8 mouse cellular contexts compared by ENCODE assay signal in genomic region chrX:134541145-134541954, GRCm38 (mm10). TPM values are rescaled to one million over a fixed set of nuclear protein-coding genes. Genes with fewer than 3 reads are reported as not detected.
DNase-seq lines count a peak whose midpoint lies in the region; ATAC-seq and TF ChIP-seq lines count a peak whose summit lies in the region.

Gene Timm8a1, minus strand, starts transcription at chrX:134541865.

- peak; percentile 61 for DNase-seq in ES-CJ7 (ENCODE audit: low read depth, low spot score)
- peak; percentile 26 for DNase-seq in cerebellum, adult 11 months
- peak; percentile 54 for DNase-seq in forebrain, embryonic 14.5 days (ENCODE audit: low spot score)
- peak; percentile 52 to 59 for DNase-seq in heart, postnatal 14 days
- peak; percentile 16 to 33 for DNase-seq in layer of hippocampus, adult 18-20 months (ENCODE audit: low spot score in 2 of 2)
- peak; percentile 42 for DNase-seq in thymus, adult 2 months

- TF ChIP-seq CTCF in thymus, adult 2 months (IDR thresholded peaks at IDR 0.05; ENCODE audit: borderline replicate concordance, control insufficient read depth, extremely low read depth, insufficient read depth, low read length, poor library complexity), result no peak

- peak within 1 kb of the TSS; percentile 43 for H3K4me3 ChIP-seq in forebrain, embryonic 14.5 days (ENCODE audit: low read depth, low read length)
- peak within 1 kb of the TSS; percentile 59 for H3K4me3 ChIP-seq in lung, embryonic 15.5 days
- H3K4me3 ChIP-seq in thymus, adult 2 months (ENCODE audit: control insufficient read depth, insufficient read depth, low read length), result peak within 1 kb of the TSS; percentile 98

- intact Hi-C loops in heart, postnatal 14 days (cut with DNase I), result no loop called here

- 0 out of 2 replicates have a peak, but pooled peaks cover 3% of the 10 kb centered on the region for H3K36me3 ChIP-seq in forebrain, embryonic 14.5 days (ENCODE audit: control insufficient read depth, insufficient read depth, low read length)
- no peaks in the 10 kb centered on the region; the same call in 1 of the 2 replicates for H3K36me3 ChIP-seq in lung, embryonic 15.5 days
- H3K36me3 ChIP-seq in thymus, adult 2 months (ENCODE audit: control insufficient read depth, insufficient read depth, low read length), result no peaks in the 10 kb centered on the region

- H3K27me3 ChIP-seq in forebrain, embryonic 14.5 days (replicated peaks; ENCODE audit: control insufficient read depth, insufficient read depth, low read length), result no peaks in the 10 kb centered on the region
- H3K27me3 ChIP-seq in lung, embryonic 15.5 days, result no peaks in the 10 kb centered on the region
- H3K27me3 ChIP-seq in thymus, adult 2 months (ENCODE audit: control insufficient read depth, insufficient read depth, low read length), result no peaks in the 10 kb centered on the region

- peak within 1 kb of the TSS; percentile 56 for H3K9ac ChIP-seq in forebrain, embryonic 14.5 days (ENCODE audit: low read length)
- peak within 1 kb of the TSS; percentile 56 for H3K9ac ChIP-seq in lung, embryonic 15.5 days

- no peak within 1 kb of the TSS; the same call in 1 of the 2 replicates for H3K27ac ChIP-seq in forebrain, embryonic 14.5 days (ENCODE audit: low read depth, low read length)
- peak within 1 kb of the TSS; percentile 90 for H3K27ac ChIP-seq in lung, embryonic 15.5 days
- peak within 1 kb of the TSS; percentile 77; the same call in 1 of the 2 replicates for H3K27ac ChIP-seq in thymus, adult 2 months (ENCODE audit: control insufficient read depth, insufficient read depth, low read length)

- no peaks in the 10 kb centered on the region for H3K4me1 ChIP-seq in forebrain, embryonic 14.5 days (ENCODE audit: control insufficient read depth, insufficient read depth, low read length)
- H3K4me1 ChIP-seq in lung, embryonic 15.5 days, result no peaks in the 10 kb centered on the region
- peaks cover 2% of the 10 kb centered on the region for H3K4me1 ChIP-seq in thymus, adult 2 months (replicated peaks; ENCODE audit: control insufficient read depth, insufficient read depth, low read length)

- WGBS in forebrain, embryonic 14.5 days, result 34% methylated on average over 44 of the region's 61 CpGs
- WGBS in lung, embryonic 15.5 days, result 13% methylated on average over 58 of the region's 61 CpGs
- WGBS in thymus, adult 2 months, result under 1% methylated on average over 42 of the region's 61 CpGs

- peak within 1 kb of the TSS; percentile 57 for H3K4me2 ChIP-seq in forebrain, embryonic 14.5 days (ENCODE audit: low read length)
- H3K4me2 ChIP-seq in lung, embryonic 15.5 days, result peak within 1 kb of the TSS; percentile 55

- no peaks in the 10 kb centered on the region for H3K9me3 ChIP-seq in forebrain, embryonic 14.5 days (replicated peaks; ENCODE audit: control insufficient read depth, low read length)
- H3K9me3 ChIP-seq in lung, embryonic 15.5 days, result no peaks in the 10 kb centered on the region

- peak; percentile 96 for ATAC-seq in forebrain, embryonic 14.5 days
- peak; percentile 94; the same call in 1 of the 2 replicates for ATAC-seq in lung, embryonic 15.5 days (ENCODE audit: borderline replicate concordance, extremely low read depth, low FRiP score, low TSS enrichment)
- ATAC-seq in neutrophil, adult 5-6 weeks (ENCODE audit: extremely low read depth, insufficient number of reproducible peaks, low FRiP score, poor library complexity, severe bottlenecking), result peak; percentile 71

- no peak for TF ChIP-seq POLR2A in thymus, adult 2 months (IDR thresholded peaks at IDR 0.05; ENCODE audit: control insufficient read depth, extremely low read depth, insufficient read depth, low read length, poor library complexity)

RNA-seq across cellular contexts. Expression of gene Timm8a1, which starts in this region (rescaled TPM):
- 53.8 and 55.2 TPM in 2 replicates for polyA plus RNA-seq in forebrain, embryonic 14.5 days (2014; fragmentation: Nextera tagmentation; extraction: Ambion mirVana)
- 10 to 100 TPM; 22.3 to 26.6 TPM for total RNA-seq in heart, postnatal 14 days (2021)
- 10 to 100 TPM; 17.4 to 18.0 TPM for total RNA-seq in layer of hippocampus, adult 18-20 months (2021)
- 75.1 and 75.2 TPM in 2 replicates for polyA plus RNA-seq in lung, embryonic 15.5 days (2015; fragmentation: Nextera tagmentation; extraction: Ambion mirVana)
- 15.0 and 17.5 TPM in 2 replicates for total RNA-seq in neutrophil, adult 5-6 weeks (2017)
- polyA plus RNA-seq in thymus, adult 2 months (2012; rRNA removed), result 1.8 TPM in 2 replicates

Comparison
In these comparisons a context has a peak if more than half of its experiments do, and no peak if none do; other contexts are left out.
1. RNA of gene Timm8a1 (polyA plus RNA-seq): 75.1 to 75.2 TPM in lung, embryonic 15.5 days and 53.8 to 55.2 TPM in forebrain, embryonic 14.5 days; 1.8 TPM in thymus, adult 2 months; every median in the first group is over 10 times any median in the second.
2. H3K4me3 ChIP-seq: peak in every context shown above with its lines; median percentile 98 in thymus, adult 2 months; 59 in lung, embryonic 15.5 days; 43 in forebrain, embryonic 14.5 days.
3. Peak in every context shown above with its lines, with median percentiles within 50 percentile points of each other: DNase-seq and ATAC-seq.